Mouse (Mus musculus): ENCODE data around the gene Itga3. TPM values are rescaled to one million over a fixed set of nuclear protein-coding genes. Genes with fewer than 3 reads are reported as not detected.

Itga3 gene
- polyA plus RNA-seq, 1 experiment from 2014 or later = 6.3 TPM

- peaks cover 12% of the 10 kb centered on the region for H3K27me3 ChIP-seq
- H3K4me1 ChIP-seq = peaks cover 16% of the 10 kb centered on the region
- H3K4me2 ChIP-seq (replicated peaks) = no peak overlapping the region
- no peak for ATAC-seq (ENCODE audit: low FRiP score, low read depth)
- no peaks in the 10 kb centered on the region for H3K9me3 ChIP-seq
- H3K4me3 ChIP-seq = no peak overlapping the region
- H3K27ac ChIP-seq (replicated peaks) = no peak overlapping the region
- 74% methylated on average over 6 of the region's 6 CpGs for WGBS
- no peaks in the 10 kb centered on the region for H3K36me3 ChIP-seq
- H3K9ac ChIP-seq (replicated peaks) = no peak overlapping the region
Measured at GRCm38 (mm10) chr11:95037306-95037705, 39.3 kb downstream of the Itga3 start.

GRCm38 (mm10) chr11:95036521-95036920, 40.1 kb downstream of the Itga3 start:
- Histone ChIP-seq H3K4me1 (peaks cover 9% of the 10 kb centered on the region), H3K4me2 (replicated peaks) (no peak overlapping the region), H3K27ac (replicated peaks) (no peak overlapping the region), H3K9me3 (no peaks in the 10 kb centered on the region), H3K36me3 (no peaks in the 10 kb centered on the region), H3K9ac (replicated peaks) (no peak overlapping the region), H3K27me3 (peaks cover 12% of the 10 kb centered on the region), H3K4me3 (no peak overlapping the region)
- no peak for ATAC-seq (ENCODE audit: low FRiP score, low read depth)
- 94% methylated on average over 5 of the region's 5 CpGs for WGBS

GRCm38 (mm10) chr11:95034902-95035301, 41.7 kb downstream of the Itga3 start:
- no peaks in the 10 kb centered on the region for H3K9me3 ChIP-seq
- H3K4me1 ChIP-seq = no peaks in the 10 kb centered on the region
- 74% methylated on average over 10 of the region's 10 CpGs for WGBS
- H3K27me3 ChIP-seq = peaks cover 6% of the 10 kb centered on the region
- H3K27ac ChIP-seq (replicated peaks) = no peak overlapping the region
- no peak overlapping the region for H3K9ac ChIP-seq (replicated peaks)
- H3K4me3 ChIP-seq = no peak overlapping the region
- H3K36me3 ChIP-seq = no peaks in the 10 kb centered on the region
- H3K4me2 ChIP-seq (replicated peaks) = no peak overlapping the region
- ATAC-seq (ENCODE audit: low FRiP score, low read depth) = no peak

GRCm38 (mm10) chr11:95033617-95034016, 43.0 kb downstream of the Itga3 start:
- 73% methylated on average over 14 of the region's 14 CpGs for WGBS
- Histone ChIP-seq H3K27me3 (no peaks in the 10 kb centered on the region; the same call in 1 of the 2 replicates), H3K4me2 (replicated peaks) (no peak overlapping the region), H3K9me3 (no peaks in the 10 kb centered on the region), H3K36me3 (no peaks in the 10 kb centered on the region), H3K4me1 (no peaks in the 10 kb centered on the region), H3K27ac (replicated peaks) (no peak overlapping the region), H3K4me3 (no peak overlapping the region), H3K9ac (replicated peaks) (no peak overlapping the region)
- ATAC-seq (ENCODE audit: low FRiP score, low read depth) = no peak

- H3K36me3 ChIP-seq = no peaks in the 10 kb centered on the region
- 47% methylated on average over 6 of the region's 6 CpGs for WGBS
- no peaks in the 10 kb centered on the region for H3K9me3 ChIP-seq
- H3K27me3 ChIP-seq = no peaks in the 10 kb centered on the region; the same call in 1 of the 2 replicates
- ATAC-seq (ENCODE audit: low FRiP score, low read depth) = no peak
- H3K4me3 ChIP-seq = no peak overlapping the region
- H3K27ac ChIP-seq (replicated peaks) = no peak overlapping the region
- H3K4me2 ChIP-seq (replicated peaks) = no peak overlapping the region
- H3K4me1 ChIP-seq = no peaks in the 10 kb centered on the region
- H3K9ac ChIP-seq (replicated peaks) = no peak overlapping the region
Measured at GRCm38 (mm10) chr11:95032945-95033344, 43.7 kb downstream of the Itga3 start.

- H3K4me3 ChIP-seq = no peak overlapping the region
- H3K27me3 ChIP-seq = no peaks in the 10 kb centered on the region
- H3K27ac ChIP-seq (replicated peaks) = 0 out of 2 replicates have a peak overlapping the region, but pooled peaks have one; percentile 20
- H3K4me1 ChIP-seq = no peaks in the 10 kb centered on the region
- peaks cover 34% of the 10 kb centered on the region for H3K36me3 ChIP-seq
- 46% methylated on average over 13 of the region's 13 CpGs for WGBS
- no peak for ATAC-seq (ENCODE audit: low FRiP score, low read depth)
- H3K9ac ChIP-seq (replicated peaks) = no peak overlapping the region
- no peaks in the 10 kb centered on the region for H3K9me3 ChIP-seq
- H3K4me2 ChIP-seq (replicated peaks) = no peak overlapping the region
Measured at GRCm38 (mm10) chr11:95027850-95028470, 48.6 kb downstream of the Itga3 start.

- H3K4me2 ChIP-seq (replicated peaks) = no peak overlapping the region
- peaks cover 45% of the 10 kb centered on the region for H3K36me3 ChIP-seq
- WGBS = 85% methylated on average over 6 of the region's 6 CpGs
- no peaks in the 10 kb centered on the region for H3K4me1 ChIP-seq
- ATAC-seq (ENCODE audit: low FRiP score, low read depth) = no peak; the same call in 1 of the 2 replicates
- H3K27me3 ChIP-seq = no peaks in the 10 kb centered on the region
- no peak overlapping the region for H3K4me3 ChIP-seq
- H3K27ac ChIP-seq (replicated peaks) = no peak overlapping the region
- no peak overlapping the region for H3K9ac ChIP-seq (replicated peaks)
- no peaks in the 10 kb centered on the region for H3K9me3 ChIP-seq
Measured at GRCm38 (mm10) chr11:95026849-95027248, 49.8 kb downstream of the Itga3 start.

- Histone ChIP-seq H3K27ac (replicated peaks) (no peak overlapping the region), H3K36me3 (peaks cover 52% of the 10 kb centered on the region), H3K4me3 (no peak overlapping the region), H3K9me3 (no peaks in the 10 kb centered on the region), H3K4me1 (no peaks in the 10 kb centered on the region), H3K4me2 (replicated peaks) (no peak overlapping the region), H3K9ac (replicated peaks) (no peak overlapping the region), H3K27me3 (no peaks in the 10 kb centered on the region)
- WGBS = 79% methylated on average over 6 of the region's 6 CpGs
- ATAC-seq (ENCODE audit: low FRiP score, low read depth) = peak; percentile 42; the same call in 1 of the 2 replicates
Measured at GRCm38 (mm10) chr11:95026090-95026542, 50.5 kb downstream of the Itga3 start.

GRCm38 (mm10) chr11:95025227-95026012, 51.2 kb downstream of the Itga3 start:
- Histone ChIP-seq H3K4me1 (no peaks in the 10 kb centered on the region), H3K36me3 (peaks cover 59% of the 10 kb centered on the region), H3K27me3 (no peaks in the 10 kb centered on the region), H3K9ac (replicated peaks) (no peak overlapping the region), H3K9me3 (no peaks in the 10 kb centered on the region), H3K27ac (replicated peaks) (peak overlapping the region; percentile 12; the same call in 1 of the 2 replicates), H3K4me2 (replicated peaks) (no peak overlapping the region), H3K4me3 (no peak overlapping the region)
- 89% methylated on average over 11 of the region's 11 CpGs for WGBS
- ATAC-seq (ENCODE audit: low FRiP score, low read depth) = peak; percentile 13; the same call in 1 of the 2 replicates

GRCm38 (mm10) chr11:95024439-95025184, 52.0 kb downstream of the Itga3 start:
- H3K36me3 ChIP-seq = peaks cover 67% of the 10 kb centered on the region
- WGBS = 66% methylated on average over 29 of the region's 29 CpGs
- ATAC-seq (ENCODE audit: low FRiP score, low read depth) = no peak

GRCm38 (mm10) chr11:95023481-95023880, 53.1 kb downstream of the Itga3 start:
- H3K4me2 ChIP-seq (replicated peaks) = no peak overlapping the region
- no peak for ATAC-seq (ENCODE audit: low FRiP score, low read depth)
- WGBS = 97% methylated on average over 9 of the region's 9 CpGs
- no peaks in the 10 kb centered on the region for H3K4me1 ChIP-seq
- H3K9me3 ChIP-seq = no peaks in the 10 kb centered on the region
- no peak overlapping the region for H3K27ac ChIP-seq (replicated peaks)
- peaks cover 79% of the 10 kb centered on the region for H3K36me3 ChIP-seq
- no peaks in the 10 kb centered on the region for H3K27me3 ChIP-seq
- H3K9ac ChIP-seq (replicated peaks) = no peak overlapping the region
- H3K4me3 ChIP-seq = no peak overlapping the region

More at GRCm38 (mm10) chr11:95024439-95025184, 52.0 kb downstream of the Itga3 start:
- Histone ChIP-seq H3K27ac (replicated peaks) (peak overlapping the region; percentile 12), H3K4me2 (replicated peaks) (no peak overlapping the region), H3K9ac (replicated peaks) (no peak overlapping the region), H3K9me3 (no peaks in the 10 kb centered on the region), H3K27me3 (no peaks in the 10 kb centered on the region), H3K4me3 (no peak overlapping the region), H3K4me1 (no peaks in the 10 kb centered on the region)
